Mouse (Mus musculus): ENCODE measurements around the gene Dnaic2.

Gene Dnaic2

GRCm38 (mm10) chr11:114797981-114798380 lies 70.8 kb downstream of the Dnaic2 start:
- DNase-seq (ENCODE audit: low spot score in 2 of 2): no peak

- DNase-seq (ENCODE audit: low spot score in 2 of 2): no peak
Observed at GRCm38 (mm10) chr11:114798624-114799023, 71.4 kb downstream of the Dnaic2 start, which contains the start of gene Gpr142. Gene Gpr142 (plus strand): TSS chr11:114798924.

DNA sequence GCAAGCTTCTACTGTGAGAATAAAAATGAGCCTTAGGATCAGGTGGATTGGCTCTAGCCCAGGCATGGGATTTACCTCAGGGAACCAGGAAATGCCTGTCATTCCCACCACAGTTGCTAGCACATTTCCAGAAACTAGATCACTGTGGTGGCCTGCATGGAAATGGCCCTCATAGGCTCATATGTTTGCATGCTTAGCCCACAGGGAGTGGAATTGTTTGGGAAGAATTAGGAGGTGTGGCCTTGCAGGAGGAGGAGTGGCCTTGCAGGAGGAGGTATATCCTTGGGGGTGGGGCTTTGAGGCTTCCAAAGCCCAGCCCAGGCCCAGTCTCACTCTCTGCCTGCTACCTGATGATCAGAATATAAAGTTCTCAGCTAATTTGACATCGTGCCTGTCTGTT lies 74.7 kb downstream of the Dnaic2 start:
- no peak for DNase-seq (ENCODE audit: low spot score in 2 of 2)

DNA sequence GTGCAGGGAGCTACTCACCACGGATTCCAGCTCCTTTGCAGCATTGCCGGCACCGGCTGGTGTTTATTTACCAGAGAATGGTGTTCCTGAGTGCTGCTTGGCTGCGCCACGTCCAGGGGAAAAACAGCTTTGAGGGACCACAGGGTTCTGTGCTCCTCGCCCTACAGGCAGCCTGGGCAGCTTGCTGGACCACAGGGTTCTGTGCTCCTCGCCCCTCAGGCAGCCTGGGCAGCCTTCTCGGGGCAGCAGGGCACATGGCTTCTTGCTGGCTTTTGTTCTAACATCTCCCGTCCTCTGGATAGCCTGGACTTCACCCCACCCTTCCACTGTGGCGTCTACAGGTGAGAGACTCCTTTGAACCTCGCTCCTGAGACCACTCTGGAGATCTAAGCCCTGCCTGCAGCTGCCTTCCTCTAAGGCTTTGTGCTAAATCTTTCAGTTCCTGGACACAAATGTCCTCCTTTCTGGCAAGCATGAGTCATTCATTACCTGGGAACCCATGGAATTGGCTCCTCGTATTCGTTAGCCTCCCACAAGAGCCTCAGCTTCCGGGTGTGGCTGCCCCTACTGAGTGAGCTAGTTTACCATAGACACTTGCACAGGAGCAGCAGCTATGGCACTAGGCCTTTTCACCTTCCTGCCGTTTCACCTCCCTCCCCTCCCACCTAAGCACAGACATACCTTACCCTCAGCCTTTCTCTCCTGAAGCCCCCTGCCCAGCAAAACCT lies 75.5 kb downstream of the Dnaic2 start:
- no peak for DNase-seq (ENCODE audit: low spot score in 2 of 2)

DNA sequence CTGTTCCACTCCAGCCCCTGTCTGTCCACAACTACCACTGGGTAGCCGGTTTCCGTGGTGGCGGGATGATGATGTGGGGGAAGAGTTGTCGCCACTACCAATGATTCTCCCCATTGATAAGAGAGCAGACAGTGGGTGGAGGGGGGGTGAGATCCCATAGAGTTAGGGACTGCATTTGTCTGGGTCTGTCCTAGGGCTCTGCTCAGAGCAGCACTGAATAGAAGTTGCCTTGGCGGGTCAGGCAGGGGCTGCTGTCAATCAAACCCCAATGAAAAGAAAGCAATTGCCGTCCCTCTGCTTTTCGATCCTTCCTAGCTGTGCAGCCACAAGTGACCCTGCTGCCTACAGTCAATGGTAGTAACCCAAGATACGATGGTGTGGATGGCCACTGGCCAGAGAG lies 76.8 kb downstream of the Dnaic2 start:
- DNase-seq (ENCODE audit: low spot score in 2 of 2): no peak

- no peak for DNase-seq (ENCODE audit: low spot score in 2 of 2)
Observed at GRCm38 (mm10) chr11:114807025-114807424, 79.8 kb downstream of the Dnaic2 start.

Data from spleen, postnatal 14 days (tissue).